Mouse (Mus musculus) spleen, adult 12 weeks (tissue): ENCODE data around the gene Sema3f.
A peak's percentile ranks its signal among the peaks of the same experiment; 100 is the strongest.

Source experiments
- DNase-seq: peaks from one replicate; pipeline ENCODE4 v3.0.0; 2022; ENCODE audit warnings: low spot score

Sema3f gene

GRCm38 (mm10) chr9:107690391-107690790, 19.9 kb downstream of the Sema3f start:
- no peak for DNase-seq

GRCm38 (mm10) chr9:107688939-107689338, 21.3 kb downstream of the Sema3f start:
- DNase-seq = no peak

GRCm38 (mm10) chr9:107688415-107688814, 21.9 kb downstream of the Sema3f start:
- DNase-seq = no peak

- DNase-seq = no peak
Measured at GRCm38 (mm10) chr9:107685231-107685981, 24.9 kb downstream of the Sema3f start.

- DNase-seq = no peak
Measured at GRCm38 (mm10) chr9:107682405-107682804, 27.9 kb downstream of the Sema3f start.

GRCm38 (mm10) chr9:107679501-107679900, 30.8 kb downstream of the Sema3f start, which contains the start of gene Gnat1:
Gnat1 (minus strand) TSS chr9:107679712.
- DNase-seq = no peak

GRCm38 (mm10) chr9:107678861-107679260, 31.4 kb downstream of the Sema3f start:
- no peak for DNase-seq

- peak; percentile 42 for DNase-seq
Measured at GRCm38 (mm10) chr9:107677819-107678526, 32.3 kb downstream of the Sema3f start.

GRCm38 (mm10) chr9:107677091-107677784, 33.0 kb downstream of the Sema3f start:
- DNase-seq = no peak

GRCm38 (mm10) chr9:107676302-107676701, 34.0 kb downstream of the Sema3f start:
- DNase-seq = no peak

GRCm38 (mm10) chr9:107675671-107676301, 34.5 kb downstream of the Sema3f start:
- peak; percentile 23 for DNase-seq

- no peak for DNase-seq
Measured at GRCm38 (mm10) chr9:107674609-107675429, 35.5 kb downstream of the Sema3f start.

- DNase-seq = no peak
Measured at GRCm38 (mm10) chr9:107670259-107670658, 40.0 kb downstream of the Sema3f start.

GRCm38 (mm10) chr9:107669480-107669945, 40.8 kb downstream of the Sema3f start, which contains the start of gene Slc38a3:
Slc38a3 (minus strand) TSS chr9:107669530.
- DNase-seq = no peak

GRCm38 (mm10) chr9:107668916-107669315, 41.4 kb downstream of the Sema3f start:
- DNase-seq = no peak

- no peak for DNase-seq
Measured at GRCm38 (mm10) chr9:107668011-107668410, 42.3 kb downstream of the Sema3f start.

- DNase-seq = no peak
Measured at GRCm38 (mm10) chr9:107667219-107667618, 43.1 kb downstream of the Sema3f start.

- DNase-seq = no peak
Measured at GRCm38 (mm10) chr9:107666751-107667205, 43.5 kb downstream of the Sema3f start.

GRCm38 (mm10) chr9:107665308-107665707, 45.0 kb downstream of the Sema3f start:
- DNase-seq = no peak

- DNase-seq = no peak
Measured at GRCm38 (mm10) chr9:107663525-107663924, 46.8 kb downstream of the Sema3f start.

GRCm38 (mm10) chr9:107662342-107662741, 47.9 kb downstream of the Sema3f start:
- DNase-seq = no peak
